Mouse (Mus musculus) heart, embryonic 15.5 days (tissue): Measurements from ENCODE around the gene Rbm47. TPM values are rescaled to one million over a fixed set of nuclear protein-coding genes. Genes with fewer than 3 reads are reported as not detected.
"Not testable (repeated sequence)": the region's sequence is repeated elsewhere in the genome, so short reads cannot be mapped to it uniquely, and the experiment has no call there.

ENCODE experiments used
- ATAC-seq: fragments of 200-750 bp; cut with Nextera tagmentation; replicated peaks from 2 replicates; pipeline ENCODE4 v1.8.0; 2017; ENCODE audit warnings: low read depth, moderate TSS enrichment; ENCODE audit not compliant: insufficient number of reproducible peaks, insufficient read depth, low FRiP score
- H3K27ac ChIP-seq: fragments of 300-500 bp; sonication (generic); 2 replicates; pipeline ENCODE4 v1.5.1; 2015; ENCODE audit warnings: mild to moderate bottlenecking, inconsistent platforms
- H3K27me3 ChIP-seq: fragments of 300-500 bp; sonication (generic); 2 replicates; pipeline ENCODE4 v1.6.1; 2015; ENCODE audit warnings: inconsistent platforms
- H3K36me3 ChIP-seq: fragments of 300-500 bp; sonication (generic); 2 replicates; pipeline ENCODE4 v1.6.1; 2015; ENCODE audit warnings: mild to moderate bottlenecking, inconsistent platforms
- H3K4me1 ChIP-seq: fragments of 300-500 bp; sonication (generic); replicated peaks from 2 replicates; pipeline ENCODE4 v1.6.1; 2015; ENCODE audit warnings: inconsistent platforms
- H3K4me2 ChIP-seq: fragments of 300-500 bp; sonication (generic); 2 replicates; pipeline ENCODE4 v1.6.1; 2015; ENCODE audit warnings: inconsistent platforms, mild to moderate bottlenecking, moderate library complexity
- H3K4me3 ChIP-seq: fragments of 300-500 bp; sonication (generic); 2 replicates; pipeline ENCODE4 v1.5.1; 2015; ENCODE audit warnings: mild to moderate bottlenecking, inconsistent platforms
- H3K9ac ChIP-seq: fragments of 300-500 bp; sonication (generic); 2 replicates; pipeline ENCODE4 v1.6.1; 2015; ENCODE audit warnings: mild to moderate bottlenecking, inconsistent platforms
- H3K9me3 ChIP-seq: fragments of 300-500 bp; sonication (generic); replicated peaks from 2 replicates; pipeline ENCODE4 v1.6.1; 2016; ENCODE audit warnings: inconsistent platforms
- WGBS: fragments of 180-500 bp; shearing (Covaris S2); methylation state at CpG from one replicate; pipeline ENCODE4 v1.1.7; 2015; ENCODE audit warnings: mixed read lengths; 5-methylcytosine and 5-hydroxymethylcytosine counted together
- polyA plus RNA-seq: library from polyadenylated mRNA; unstranded; fragments of >200 nt; fragmentation: Nextera tagmentation; extraction: Ambion mirVana; gene quantifications from 2 replicates; pipeline ENCODE4 v1.2.1, GENCODE M21; 2015

Gene Rbm47
- polyA plus RNA-seq, 1 experiment from 2014 or later = 2.1 TPM

DNA sequence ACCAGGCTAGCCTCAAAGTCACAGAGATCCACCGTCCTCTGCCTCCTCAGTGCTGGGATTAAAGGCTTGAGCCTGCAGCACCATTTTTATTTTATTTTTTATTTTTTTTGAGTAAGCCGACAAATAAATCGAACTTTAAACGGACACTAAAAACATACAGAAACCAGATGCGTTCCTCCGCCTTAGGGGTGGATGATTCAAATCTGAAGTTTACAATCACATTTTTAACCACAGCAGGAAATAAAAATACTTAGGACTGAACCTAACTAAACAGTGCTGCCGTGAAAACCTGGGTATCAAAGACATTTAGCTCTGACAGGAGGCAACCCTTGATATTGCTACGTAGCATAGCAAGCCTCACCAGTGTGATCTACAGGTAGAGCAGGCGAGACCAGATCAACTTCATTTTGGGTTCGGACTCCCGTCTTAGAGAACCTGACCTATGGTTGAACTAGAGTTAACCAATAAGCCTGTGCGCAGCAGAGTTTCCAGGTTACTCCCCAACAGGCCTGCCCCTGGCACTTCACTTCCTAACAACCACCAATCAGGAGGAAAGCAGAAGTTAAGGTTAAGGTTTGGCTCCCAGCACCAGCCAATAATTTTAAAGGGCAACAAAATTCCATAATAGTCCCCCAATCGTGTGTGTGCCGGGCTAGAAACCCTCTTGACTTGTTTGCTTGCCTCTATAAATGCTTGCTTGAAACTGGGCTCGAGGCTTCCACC, 164.5 kb downstream of the Rbm47 start:
- Histone ChIP-seq H3K4me2 (no peak overlapping the region), H3K36me3 (no peaks in the 10 kb centered on the region), H3K4me3 (no peak overlapping the region), H3K27me3 (no peaks in the 10 kb centered on the region), H3K9ac (no peak overlapping the region), H3K4me1 (peaks cover 14% of the 10 kb centered on the region), H3K27ac (no peak overlapping the region), H3K9me3 (no peaks in the 10 kb centered on the region)
- ATAC-seq = no peak
- WGBS = 82% methylated on average over 15 of the region's 15 CpGs

DNA sequence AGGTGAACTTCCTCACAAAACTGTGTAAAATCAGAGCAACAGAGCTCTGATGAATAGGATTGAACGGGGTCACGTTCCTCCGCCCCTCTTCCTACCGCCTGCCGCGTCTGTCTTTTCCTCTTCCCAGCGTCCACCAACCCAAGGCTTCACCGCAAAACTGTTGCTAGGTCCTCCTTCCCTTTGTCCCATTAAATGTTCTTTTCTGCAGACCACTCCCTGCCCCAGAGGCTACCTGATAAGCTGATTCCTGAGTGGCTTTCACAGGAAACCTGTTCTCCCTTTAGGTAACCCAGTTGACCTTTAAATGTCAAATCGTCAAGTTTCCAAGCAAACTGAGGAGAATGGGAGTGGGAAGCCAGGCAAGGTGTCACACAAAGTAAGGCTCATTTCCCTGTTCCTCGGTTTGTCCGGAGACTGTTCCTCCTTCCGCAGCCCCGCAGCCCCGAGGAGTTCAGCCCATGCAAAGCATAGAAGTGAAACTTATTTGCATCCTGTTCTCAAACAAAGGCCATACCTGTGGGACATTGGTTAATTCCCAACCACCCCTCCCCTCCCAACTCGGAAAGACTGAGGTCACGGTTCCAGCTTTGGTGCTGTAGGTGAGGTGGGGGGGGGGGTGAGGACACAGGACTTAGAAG, 167.8 kb downstream of the Rbm47 start:
- Histone ChIP-seq H3K9ac (no peak overlapping the region), H3K27ac (no peak overlapping the region), H3K4me1 (peaks cover 14% of the 10 kb centered on the region), H3K27me3 (no peaks in the 10 kb centered on the region), H3K4me2 (no peak overlapping the region), H3K4me3 (no peak overlapping the region), H3K36me3 (no peaks in the 10 kb centered on the region), H3K9me3 (no peaks in the 10 kb centered on the region)
- WGBS = 50% methylated on average over 16 of the region's 16 CpGs
- ATAC-seq = no peak

DNA sequence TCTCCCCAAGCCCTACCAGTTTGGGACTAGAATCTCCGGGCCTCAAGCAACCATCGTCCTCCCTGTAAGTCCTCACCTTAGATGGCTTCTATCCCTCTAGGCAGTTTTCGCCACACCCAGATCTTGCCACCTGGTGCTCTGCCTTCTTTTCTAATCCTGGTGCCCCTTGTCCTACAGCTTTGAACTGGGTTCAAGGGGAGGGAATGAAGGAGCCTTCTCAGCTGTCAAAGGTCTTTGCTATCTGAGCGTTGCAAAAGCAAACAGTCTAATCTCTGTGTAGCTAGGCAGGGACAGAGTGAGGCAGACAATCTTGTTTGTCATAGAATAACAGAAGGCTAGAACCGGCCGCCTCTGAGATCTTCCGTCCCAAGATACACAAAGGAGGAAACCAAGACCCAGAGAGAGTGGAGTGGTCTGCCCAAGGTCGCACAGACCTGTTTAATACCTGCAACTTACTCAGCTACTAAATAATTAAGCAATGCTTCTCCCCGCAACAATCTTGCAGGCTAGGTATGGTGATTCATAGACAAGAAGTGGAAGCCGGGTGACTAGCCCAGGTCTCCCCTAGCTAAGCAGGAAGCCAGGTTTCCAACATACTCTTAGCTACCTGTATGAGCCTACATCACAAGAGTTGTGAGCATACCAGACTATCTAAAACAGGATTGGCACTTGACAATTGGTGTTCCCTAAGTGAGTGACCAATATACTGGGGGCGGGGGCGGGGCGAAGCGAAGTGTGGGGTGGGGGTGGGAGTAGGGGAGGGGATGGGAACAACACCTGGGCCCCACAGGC, 168.6 kb downstream of the Rbm47 start, which contains the start of gene 9130230L23Rik:
TSS of gene 9130230L23Rik (minus strand) at position 152 of the 792 bp plus-strand sequence.
- WGBS = 46% methylated on average over 14 of the region's 14 CpGs
- Histone ChIP-seq H3K9me3 (no peaks in the 10 kb centered on the region), H3K36me3 (no peaks in the 10 kb centered on the region), H3K9ac (no peak within 1 kb of the TSS), H3K27ac (no peak within 1 kb of the TSS), H3K4me2 (no peak within 1 kb of the TSS), H3K4me1 (peaks cover 14% of the 10 kb centered on the region), H3K27me3 (no peaks in the 10 kb centered on the region), H3K4me3 (no peak within 1 kb of the TSS)
- ATAC-seq = no peak

DNA sequence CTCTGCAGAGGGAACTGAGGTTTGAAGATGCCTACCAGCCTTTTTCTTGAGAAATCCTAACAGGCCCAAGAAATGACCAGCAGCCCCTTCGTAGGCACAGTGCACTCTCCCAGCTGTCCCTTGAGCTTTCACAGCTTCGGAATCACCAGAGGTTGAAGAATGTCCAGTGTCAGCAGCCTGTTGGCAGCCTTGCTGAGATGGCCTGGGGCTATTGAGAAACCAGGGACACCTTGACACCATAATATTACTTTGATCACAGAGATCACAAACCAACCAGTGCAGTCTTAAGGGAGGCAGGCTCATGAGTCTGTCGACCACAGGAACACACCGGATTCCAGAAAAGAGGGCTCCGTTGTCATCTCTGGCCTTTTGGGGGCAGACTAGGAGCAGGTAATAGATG, 171.7 kb downstream of the Rbm47 start:
- Histone ChIP-seq H3K36me3 (no peaks in the 10 kb centered on the region), H3K9me3 (no peaks in the 10 kb centered on the region), H3K27me3 (no peaks in the 10 kb centered on the region), H3K4me3 (no peak overlapping the region), H3K4me1 (peaks cover 14% of the 10 kb centered on the region), H3K9ac (no peak overlapping the region), H3K4me2 (no peak overlapping the region), H3K27ac (no peak overlapping the region)
- ATAC-seq = no peak
- 67% methylated on average over 5 of the region's 5 CpGs for WGBS

DNA sequence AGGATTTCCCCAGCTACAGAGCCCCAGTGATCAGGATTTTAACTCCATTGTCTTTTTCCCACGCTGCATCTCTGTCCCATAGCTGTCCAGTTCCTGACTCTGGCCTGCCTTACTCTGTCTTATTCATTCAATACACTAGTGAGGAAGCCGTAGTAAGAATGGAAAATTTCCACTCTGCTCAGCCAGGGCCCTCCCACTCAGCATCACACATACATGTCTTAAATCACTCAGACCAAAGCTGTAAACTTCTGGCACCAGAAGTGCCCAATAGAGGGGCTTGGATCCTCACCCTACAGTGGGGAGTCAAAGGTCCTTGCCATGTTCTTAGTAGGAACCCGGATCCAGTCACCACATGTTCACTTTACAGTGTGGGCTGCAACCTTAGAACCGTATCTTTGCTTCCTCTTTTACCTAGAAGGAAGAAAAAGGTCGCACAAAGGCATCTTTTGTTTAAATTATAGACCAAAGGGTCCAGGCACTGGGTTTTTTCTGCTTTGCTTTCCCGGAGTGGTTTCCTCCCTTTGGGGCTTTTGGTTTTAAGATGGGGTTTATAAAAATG, 172.3 kb downstream of the Rbm47 start:
- Histone ChIP-seq H3K4me1 (peaks cover 14% of the 10 kb centered on the region), H3K4me2 (no peak overlapping the region), H3K4me3 (no peak overlapping the region), H3K36me3 (no peaks in the 10 kb centered on the region), H3K27ac (no peak overlapping the region), H3K9ac (no peak overlapping the region), H3K27me3 (no peaks in the 10 kb centered on the region), H3K9me3 (no peaks in the 10 kb centered on the region)
- WGBS = 60% methylated on average over 6 of the region's 6 CpGs
- 0 out of 2 replicates have a peak, but pooled peaks have one; percentile 22 for ATAC-seq

DNA sequence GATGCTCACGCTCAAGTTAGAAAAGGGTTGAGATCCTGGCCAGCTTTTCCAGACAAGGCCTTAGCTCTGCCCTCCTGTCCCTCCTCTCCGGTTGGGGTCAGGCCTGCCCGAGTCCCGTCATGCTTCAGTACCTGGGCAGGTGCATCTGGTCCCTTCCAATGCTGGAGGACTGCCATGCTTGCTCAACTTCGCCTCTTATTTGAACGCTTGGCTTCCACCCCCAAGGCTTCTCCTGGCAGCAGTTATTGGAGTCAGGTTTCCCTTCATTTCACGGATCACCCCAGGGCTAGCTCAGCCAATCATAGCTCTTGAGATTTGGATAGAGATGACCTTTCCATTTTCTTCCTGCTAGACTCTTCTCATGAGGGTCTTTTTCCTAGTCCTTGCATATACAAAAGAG, 172.8 kb downstream of the Rbm47 start:
- no peak overlapping the region for H3K4me2 ChIP-seq
- peaks cover 11% of the 10 kb centered on the region for H3K4me1 ChIP-seq
- no peak overlapping the region for H3K4me3 ChIP-seq
- H3K9ac ChIP-seq = no peak overlapping the region
- no peak overlapping the region for H3K27ac ChIP-seq
- WGBS = 75% methylated on average over 7 of the region's 7 CpGs
- H3K36me3 ChIP-seq = no peaks in the 10 kb centered on the region
- H3K27me3 ChIP-seq = no peaks in the 10 kb centered on the region
- ATAC-seq = no peak
- no peaks in the 10 kb centered on the region for H3K9me3 ChIP-seq

DNA sequence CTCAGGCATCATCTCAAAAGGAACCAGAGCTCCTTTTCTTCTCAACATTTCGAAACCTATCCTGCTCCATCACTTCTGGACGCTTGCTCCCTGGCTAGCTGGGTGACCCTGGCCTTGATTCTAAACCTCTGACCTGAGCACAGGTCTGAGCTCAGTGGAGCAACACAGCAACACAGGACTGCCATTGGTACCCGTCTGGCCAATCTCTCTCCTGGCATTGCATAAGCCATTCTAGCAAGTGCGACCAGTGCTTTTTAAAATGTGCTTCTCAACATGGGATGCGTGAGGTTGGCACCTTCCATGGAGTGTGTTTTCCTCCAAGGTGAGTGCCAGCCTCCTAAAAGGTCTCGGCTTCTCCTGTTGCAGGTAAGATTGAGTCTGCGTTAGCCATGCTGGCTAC, 173.8 kb downstream of the Rbm47 start:
- Histone ChIP-seq H3K4me2 (no peak overlapping the region), H3K36me3 (no peaks in the 10 kb centered on the region), H3K4me3 (no peak overlapping the region), H3K9ac (no peak overlapping the region), H3K27me3 (no peaks in the 10 kb centered on the region), H3K27ac (no peak overlapping the region), H3K9me3 (no peaks in the 10 kb centered on the region), H3K4me1 (peaks cover 6% of the 10 kb centered on the region; the same call in 1 of the 2 replicates)
- ATAC-seq = no peak
- WGBS = 75% methylated on average over 7 of the region's 7 CpGs

DNA sequence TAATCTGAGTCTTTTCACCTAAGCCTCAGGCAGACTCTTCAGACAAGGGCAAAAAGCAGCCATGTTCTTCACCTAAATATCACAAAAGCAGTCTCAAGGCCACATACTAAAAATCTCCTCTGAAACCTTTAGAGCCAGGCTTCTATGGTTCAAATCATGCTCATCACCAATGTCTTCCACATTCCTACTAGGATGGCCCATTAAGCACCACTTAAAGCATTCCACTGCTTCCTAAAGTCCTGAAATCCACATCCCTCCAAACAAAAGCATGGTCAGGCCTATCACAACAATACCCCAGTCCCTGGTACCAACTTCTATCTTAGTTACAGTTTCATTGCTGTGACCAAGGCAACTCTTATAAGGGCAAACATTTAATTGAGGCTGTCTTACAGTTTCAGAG, 175.1 kb downstream of the Rbm47 start:
- Histone ChIP-seq H3K27me3 (no peaks in the 10 kb centered on the region), H3K36me3 (no peaks in the 10 kb centered on the region), H3K27ac (no peak overlapping the region), H3K4me1 (peaks cover 3% of the 10 kb centered on the region; the same call in 1 of the 2 replicates), H3K4me2 (no peak overlapping the region), H3K9ac (no peak overlapping the region), H3K9me3 (no peaks in the 10 kb centered on the region), H3K4me3 (no peak overlapping the region)
- no peak for ATAC-seq

DNA sequence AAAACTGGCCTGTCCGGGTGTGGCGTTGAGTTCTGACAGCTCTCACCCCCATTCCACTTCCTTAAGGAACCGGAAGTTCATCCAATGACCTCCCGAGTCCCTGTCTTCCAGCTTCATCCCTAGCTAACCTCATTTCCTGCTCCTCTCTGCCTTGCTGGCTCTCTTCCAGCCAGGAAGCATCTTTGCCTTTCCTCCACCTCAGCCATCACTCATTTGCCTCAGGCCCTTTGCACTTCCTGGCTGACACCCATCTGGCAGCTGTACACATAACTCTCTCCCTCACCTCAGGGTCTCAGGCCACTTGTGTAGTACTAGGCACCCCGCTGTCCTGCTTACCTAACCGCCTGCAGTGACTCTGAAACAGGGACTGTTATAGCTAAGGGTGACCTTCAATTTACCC, 178.3 kb downstream of the Rbm47 start:
- Histone ChIP-seq H3K4me2 (no peak overlapping the region), H3K4me3 (no peak overlapping the region), H3K36me3 (no peaks in the 10 kb centered on the region), H3K4me1 (0 out of 2 replicates have a peak, but pooled peaks cover 3% of the 10 kb centered on the region), H3K27ac (no peak overlapping the region), H3K27me3 (no peaks in the 10 kb centered on the region), H3K9ac (no peak overlapping the region), H3K9me3 (no peaks in the 10 kb centered on the region)
- 69% methylated on average over 6 of the region's 6 CpGs for WGBS
- ATAC-seq = no peak

DNA sequence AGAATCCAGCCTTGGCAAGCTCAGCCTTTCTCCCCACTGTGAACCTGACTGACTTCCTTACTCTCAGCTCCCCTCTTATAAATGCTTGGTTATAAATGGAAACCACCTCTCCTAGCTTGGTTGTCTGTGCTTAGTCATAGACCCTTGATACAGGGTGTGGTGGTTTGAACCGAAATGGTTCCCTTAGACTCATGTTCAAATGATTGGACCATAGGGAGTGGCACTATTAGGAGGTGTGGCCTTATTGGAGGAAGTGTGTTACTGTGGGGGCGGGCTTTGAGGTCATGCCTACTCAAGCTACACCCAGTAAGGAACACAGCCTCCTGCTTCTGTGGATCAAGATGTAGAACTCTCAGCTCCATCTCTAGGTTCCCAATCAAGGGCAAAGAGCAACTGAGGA, 181.7 kb downstream of the Rbm47 start:
- ATAC-seq = no peak
- H3K4me2 ChIP-seq = no peak overlapping the region
- H3K27ac ChIP-seq = no peak overlapping the region
- 0 out of 2 replicates have a peak, but pooled peaks cover 3% of the 10 kb centered on the region for H3K4me1 ChIP-seq
- H3K9me3 ChIP-seq = no peaks in the 10 kb centered on the region
- 75% methylated on average over 2 of the region's 2 CpGs for WGBS
- no peak overlapping the region for H3K9ac ChIP-seq
- H3K27me3 ChIP-seq = no peaks in the 10 kb centered on the region
- H3K4me3 ChIP-seq = no peak overlapping the region
- H3K36me3 ChIP-seq = no peaks in the 10 kb centered on the region

DNA sequence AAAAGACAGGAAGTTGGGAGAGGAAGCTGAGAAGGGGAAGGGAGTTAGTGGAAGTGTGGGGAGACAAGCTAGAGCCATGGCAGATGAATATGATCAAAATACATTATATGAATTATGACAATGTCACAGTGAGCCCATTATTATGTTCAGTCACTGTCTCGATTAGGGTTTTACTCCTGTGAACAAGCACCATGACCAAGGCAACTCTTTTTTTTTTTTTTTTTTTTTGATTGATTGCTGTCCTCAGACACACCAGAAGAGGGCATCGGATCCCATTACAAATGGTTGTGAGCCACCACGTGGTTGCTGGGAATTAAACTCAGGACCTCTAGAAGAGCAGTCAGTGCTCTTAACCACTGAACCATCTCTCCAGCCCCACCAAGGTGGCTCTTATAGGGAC, 185.9 kb downstream of the Rbm47 start:
- WGBS = 78% methylated on average over 3 of the region's 3 CpGs
- H3K4me1 ChIP-seq, H3K27ac ChIP-seq, H3K4me3 ChIP-seq, H3K27me3 ChIP-seq, H3K9me3 ChIP-seq, H3K36me3 ChIP-seq, H3K4me2 ChIP-seq, H3K9ac ChIP-seq, ATAC-seq: not testable (repeated sequence)
